Mouse (Mus musculus): Measurements from ENCODE around the gene Ppp1r12b. TPM values are rescaled to one million over a fixed set of nuclear protein-coding genes. Genes with fewer than 3 reads are reported as not detected.

The Ppp1r12b gene
- polyA plus RNA-seq, 1 experiment = 4.4 TPM

GRCm38 (mm10) chr1:134989372-134989771 is 33.6 kb upstream of the Ppp1r12b start:
- Histone ChIP-seq H3K4me2 (ENCODE audit: low read depth) (no peak overlapping the region), H3K79me2 (ENCODE audit: control insufficient read depth, insufficient read depth) (no peaks in the 10 kb centered on the region)
- no peak for TF ChIP-seq POLR2A (IDR thresholded peaks at IDR 0.05; ENCODE audit: insufficient read length, low read depth)
- no peak for TF ChIP-seq SRF (IDR thresholded peaks at IDR 0.05; ENCODE audit: control insufficient read depth, insufficient read length, low read depth)
- no peak for TF ChIP-seq MYOG (IDR thresholded peaks at IDR 0.05; ENCODE audit: control insufficient read depth in 1 of 3, insufficient read depth in 1 of 3, insufficient read length in 2 of 3, low read depth in 2 of 3)
- TF ChIP-seq MAX (IDR thresholded peaks at IDR 0.05; ENCODE audit: low read depth) = no peak
- TF ChIP-seq REST (IDR thresholded peaks at IDR 0.05; ENCODE audit: insufficient read depth, insufficient read length) = no peak
- no peak for TF ChIP-seq MYOD1 (IDR thresholded peaks at IDR 0.05; ENCODE audit: control insufficient read depth in 1 of 3, insufficient read length in 2 of 3, low read depth in 2 of 3)
- no peak for TF ChIP-seq POLR2AphosphoS2 (IDR thresholded peaks at IDR 0.05; ENCODE audit: insufficient read length, low read depth)
- TF ChIP-seq E2F4 (IDR thresholded peaks at IDR 0.05; ENCODE audit: insufficient read depth) = no peak
- TF ChIP-seq TCF3 (IDR thresholded peaks at IDR 0.05; ENCODE audit: insufficient read length, low read depth) = no peak
- TF ChIP-seq TCF12 (IDR thresholded peaks at IDR 0.05; ENCODE audit: insufficient read depth, poor library complexity, severe bottlenecking) = no peak
- TF ChIP-seq USF1 (IDR thresholded peaks at IDR 0.05; ENCODE audit: low read depth) = no peak
- TF ChIP-seq CEBPB (IDR thresholded peaks at IDR 0.05; ENCODE audit: insufficient read depth, poor library complexity, severe bottlenecking) = no peak

DNA sequence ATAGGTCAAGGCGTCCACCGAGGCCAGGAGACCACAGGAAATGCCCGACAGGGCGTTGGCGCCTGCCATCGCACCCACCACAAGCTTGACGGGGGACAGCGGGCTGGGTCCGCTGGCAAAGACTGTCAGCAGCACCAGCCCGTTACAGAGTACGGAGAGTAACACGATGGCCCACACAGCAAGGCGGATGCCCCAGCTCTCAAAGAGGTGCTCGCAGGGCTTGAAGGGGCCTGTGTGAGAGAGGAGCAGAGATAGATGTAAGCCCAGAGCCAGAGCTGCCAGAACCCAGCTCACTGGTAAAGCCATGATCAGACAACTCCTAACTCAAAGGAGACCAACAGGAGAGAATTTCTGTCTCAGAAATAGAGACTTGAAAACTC is 32.2 kb upstream of the Ppp1r12b start:
- Histone ChIP-seq H3K36me3 (ENCODE audit: control insufficient read depth, insufficient read depth) (no peaks in the 10 kb centered on the region), H3ac (ENCODE audit: control insufficient read depth, insufficient read length) (no peak overlapping the region), H3K4me2 (ENCODE audit: low read depth) (no peak overlapping the region), H3K79me2 (ENCODE audit: control insufficient read depth, insufficient read depth) (no peaks in the 10 kb centered on the region), H3K27me3 (ENCODE audit: control insufficient read depth, insufficient read depth, insufficient read length) (no peaks in the 10 kb centered on the region), H3K4me3 (no peak overlapping the region)
- no peak for TF ChIP-seq REST (IDR thresholded peaks at IDR 0.05; ENCODE audit: insufficient read depth, insufficient read length)
- TF ChIP-seq USF1 (IDR thresholded peaks at IDR 0.05; ENCODE audit: low read depth) = no peak
- no peak for TF ChIP-seq SRF (IDR thresholded peaks at IDR 0.05; ENCODE audit: control insufficient read depth, insufficient read length, low read depth)
- no peak for TF ChIP-seq MAX (IDR thresholded peaks at IDR 0.05; ENCODE audit: low read depth)
- TF ChIP-seq CEBPB (IDR thresholded peaks at IDR 0.05; ENCODE audit: insufficient read depth, poor library complexity, severe bottlenecking) = no peak
- no peak for TF ChIP-seq POLR2A (IDR thresholded peaks at IDR 0.05; ENCODE audit: insufficient read length, low read depth)
- no peak for TF ChIP-seq E2F4 (IDR thresholded peaks at IDR 0.05; ENCODE audit: insufficient read depth)

More at GRCm38 (mm10) chr1:134989372-134989771, 33.6 kb upstream of the Ppp1r12b start:
- H3ac ChIP-seq (ENCODE audit: control insufficient read depth, insufficient read length) = no peak overlapping the region
- no peaks in the 10 kb centered on the region for H3K27me3 ChIP-seq (ENCODE audit: control insufficient read depth, insufficient read depth, insufficient read length)
- H3K4me3 ChIP-seq = no peak overlapping the region
- H3K36me3 ChIP-seq (ENCODE audit: control insufficient read depth, insufficient read depth) = no peaks in the 10 kb centered on the region

DNA sequence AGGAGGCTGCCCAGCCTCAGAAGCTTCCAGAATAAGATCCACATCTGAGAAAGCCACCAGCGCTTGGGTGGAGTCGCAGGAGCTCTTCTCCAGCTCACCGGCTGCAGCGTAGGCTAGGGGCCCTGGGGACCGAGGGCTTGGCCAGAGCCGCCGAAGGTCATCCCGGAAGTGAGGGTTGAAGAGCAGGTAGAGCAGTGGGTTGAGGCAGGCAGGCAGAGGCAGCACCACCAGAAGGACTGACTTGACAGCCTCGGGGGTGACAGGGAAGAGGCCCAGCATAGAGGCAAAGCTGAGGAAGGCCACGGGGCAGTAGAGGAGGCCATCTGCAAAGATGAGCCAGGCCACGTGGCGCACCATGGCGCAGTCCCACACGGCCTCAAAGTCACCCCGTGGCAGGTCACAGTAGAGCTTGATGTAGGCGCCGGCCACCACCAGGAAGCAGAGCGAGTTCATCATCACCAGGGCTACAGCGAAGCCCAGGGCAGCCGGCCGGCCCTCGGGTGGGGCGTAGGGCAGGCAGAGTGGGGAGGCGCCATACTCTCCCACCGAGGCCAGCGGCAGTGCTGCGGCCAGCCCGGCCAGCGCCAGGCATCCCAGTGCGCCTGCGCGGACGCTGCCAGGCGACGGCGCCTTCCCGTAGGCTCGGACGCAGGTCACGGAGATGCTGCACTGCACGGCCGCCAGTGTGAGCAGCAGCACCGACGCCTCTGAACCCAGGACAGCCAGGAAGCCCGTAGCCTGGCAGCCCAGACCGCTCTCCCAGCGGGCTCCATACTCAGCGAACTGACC is 31.6 kb upstream of the Ppp1r12b start:
- no peak overlapping the region for H3K4me2 ChIP-seq (ENCODE audit: low read depth)
- no peaks in the 10 kb centered on the region for H3K36me3 ChIP-seq (ENCODE audit: control insufficient read depth, insufficient read depth)
- no peak overlapping the region for H3K4me3 ChIP-seq
- TF ChIP-seq REST (IDR thresholded peaks at IDR 0.05; ENCODE audit: insufficient read depth, insufficient read length) = no peak
- no peak for TF ChIP-seq CEBPB (IDR thresholded peaks at IDR 0.05; ENCODE audit: insufficient read depth, poor library complexity, severe bottlenecking)
- no peak for TF ChIP-seq TCF12 (IDR thresholded peaks at IDR 0.05; ENCODE audit: insufficient read depth, poor library complexity, severe bottlenecking)
- no peak for TF ChIP-seq SRF (IDR thresholded peaks at IDR 0.05; ENCODE audit: control insufficient read depth, insufficient read length, low read depth)
- no peak for TF ChIP-seq USF1 (IDR thresholded peaks at IDR 0.05; ENCODE audit: low read depth)
- TF ChIP-seq E2F4 (IDR thresholded peaks at IDR 0.05; ENCODE audit: insufficient read depth) = no peak
- TF ChIP-seq TCF3 (IDR thresholded peaks at IDR 0.05; ENCODE audit: insufficient read length, low read depth) = no peak
- no peak for TF ChIP-seq POLR2A (IDR thresholded peaks at IDR 0.05; ENCODE audit: insufficient read length, low read depth)
- TF ChIP-seq MYOD1 (IDR thresholded peaks at IDR 0.05; ENCODE audit: control insufficient read depth in 1 of 3, insufficient read length in 2 of 3, low read depth in 2 of 3) = no peak
- no peak for TF ChIP-seq MYOG (IDR thresholded peaks at IDR 0.05; ENCODE audit: control insufficient read depth in 1 of 3, insufficient read depth in 1 of 3, insufficient read length in 2 of 3, low read depth in 2 of 3)
- no peak for TF ChIP-seq POLR2AphosphoS2 (IDR thresholded peaks at IDR 0.05; ENCODE audit: insufficient read length, low read depth)
- TF ChIP-seq MAX (IDR thresholded peaks at IDR 0.05; ENCODE audit: low read depth) = no peak
- H3K27me3 ChIP-seq (ENCODE audit: control insufficient read depth, insufficient read depth, insufficient read length) = no peaks in the 10 kb centered on the region
- no peaks in the 10 kb centered on the region for H3K79me2 ChIP-seq (ENCODE audit: control insufficient read depth, insufficient read depth)
- H3ac ChIP-seq (ENCODE audit: control insufficient read depth, insufficient read length) = no peak overlapping the region

DNA sequence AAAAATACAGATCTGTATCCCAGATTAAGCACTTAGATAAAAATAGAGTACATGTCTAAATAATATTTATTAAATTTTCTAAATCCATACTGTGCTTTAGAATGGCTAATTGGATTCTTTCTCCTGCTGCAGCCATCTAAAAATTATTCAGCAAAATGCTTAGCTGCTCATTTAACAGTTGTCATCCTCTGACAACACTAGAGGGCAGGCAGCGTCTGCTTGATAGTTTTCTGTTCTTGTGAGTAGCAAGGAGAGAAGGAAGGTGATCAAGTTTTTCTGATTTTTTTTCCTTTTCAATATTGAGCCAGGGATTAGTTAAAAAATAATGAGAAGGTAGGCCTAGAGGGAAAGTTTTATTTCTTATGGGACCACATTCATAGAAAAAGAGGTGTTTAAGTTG is 17.2 kb upstream of the Ppp1r12b start:
- no peak for TF ChIP-seq MAX (IDR thresholded peaks at IDR 0.05; ENCODE audit: low read depth)
- no peak for TF ChIP-seq TCF3 (IDR thresholded peaks at IDR 0.05; ENCODE audit: insufficient read length, low read depth)
- no peak for TF ChIP-seq MYOD1 (IDR thresholded peaks at IDR 0.05; ENCODE audit: control insufficient read depth in 1 of 3, insufficient read length in 2 of 3, low read depth in 2 of 3)
- no peak for TF ChIP-seq E2F4 (IDR thresholded peaks at IDR 0.05; ENCODE audit: insufficient read depth)
- TF ChIP-seq MYOG (IDR thresholded peaks at IDR 0.05; ENCODE audit: control insufficient read depth in 1 of 3, insufficient read depth in 1 of 3, insufficient read length in 2 of 3, low read depth in 2 of 3) = no peak
- no peak for TF ChIP-seq USF1 (IDR thresholded peaks at IDR 0.05; ENCODE audit: low read depth)
- no peak for TF ChIP-seq SRF (IDR thresholded peaks at IDR 0.05; ENCODE audit: control insufficient read depth, insufficient read length, low read depth)
- no peak for TF ChIP-seq TCF12 (IDR thresholded peaks at IDR 0.05; ENCODE audit: insufficient read depth, poor library complexity, severe bottlenecking)
- no peak for TF ChIP-seq POLR2A (IDR thresholded peaks at IDR 0.05; ENCODE audit: insufficient read length, low read depth)
- TF ChIP-seq REST (IDR thresholded peaks at IDR 0.05; ENCODE audit: insufficient read depth, insufficient read length) = no peak
- no peak for TF ChIP-seq POLR2AphosphoS2 (IDR thresholded peaks at IDR 0.05; ENCODE audit: insufficient read length, low read depth)
- TF ChIP-seq CEBPB (IDR thresholded peaks at IDR 0.05; ENCODE audit: insufficient read depth, poor library complexity, severe bottlenecking) = no peak
- no peaks in the 10 kb centered on the region for H3K27me3 ChIP-seq (ENCODE audit: control insufficient read depth, insufficient read depth, insufficient read length)
- peaks cover 5% of the 10 kb centered on the region for H3K36me3 ChIP-seq (ENCODE audit: control insufficient read depth, insufficient read depth)
- H3K4me2 ChIP-seq (ENCODE audit: low read depth) = no peak overlapping the region
- no peak overlapping the region for H3K4me3 ChIP-seq
- no peak overlapping the region for H3ac ChIP-seq (ENCODE audit: control insufficient read depth, insufficient read length)
- no peaks in the 10 kb centered on the region for H3K79me2 ChIP-seq (ENCODE audit: control insufficient read depth, insufficient read depth)
